ENCODE assay signal across 8 mouse cellular contexts in genomic region chr17:33817969-33818643, GRCm38 (mm10). TPM values are rescaled to one million over a fixed set of nuclear protein-coding genes. Genes with fewer than 3 reads are reported as not detected.
DNase-seq lines count a peak whose midpoint lies in the region; ATAC-seq and TF ChIP-seq lines count a peak whose summit lies in the region.

No protein-coding gene starts in this region.

- H3K4me3 ChIP-seq in heart, embryonic 10.5 days, result peak overlapping the region; percentile 65
- H3K4me3 ChIP-seq in embryonic fibroblast, embryonic 13.5 days (ENCODE audit: insufficient read depth, low read length), result no peak overlapping the region
- peak overlapping the region; percentile 66 for H3K4me3 ChIP-seq in liver, embryonic 11.5 days (ENCODE audit: low read depth, low read length)
- H3K4me3 ChIP-seq in stomach, embryonic 15.5 days (replicated peaks), result peak overlapping the region; percentile 63

- WGBS in heart, embryonic 10.5 days, result 19% methylated on average over 33 of the region's 33 CpGs
- WGBS in liver, embryonic 11.5 days, result 24% methylated on average over 33 of the region's 33 CpGs
- 20% methylated on average over 33 of the region's 33 CpGs for WGBS in stomach, embryonic 15.5 days

- H3K27me3 ChIP-seq in heart, embryonic 10.5 days (ENCODE audit: insufficient read depth, poor library complexity, severe bottlenecking), result peaks cover 30% of the 10 kb centered on the region; the same call in 1 of the 2 replicates
- no peaks in the 10 kb centered on the region for H3K27me3 ChIP-seq in liver, embryonic 11.5 days (replicated peaks; ENCODE audit: control insufficient read depth, insufficient read depth, low read length)
- H3K27me3 ChIP-seq in stomach, embryonic 15.5 days (replicated peaks), result no peaks in the 10 kb centered on the region

- TF ChIP-seq POLR2A in embryonic fibroblast, embryonic 13.5 days (IDR thresholded peaks at IDR 0.05; ENCODE audit: low read depth, low read length), result peak; percentile 16; the same call in 1 of the 2 replicates

- peak overlapping the region; percentile 97 for H3K4me2 ChIP-seq in liver, embryonic 11.5 days
- peak overlapping the region; percentile 96 for H3K4me2 ChIP-seq in stomach, embryonic 15.5 days

- no peak for TF ChIP-seq CTCF in embryonic fibroblast, embryonic 13.5 days (IDR thresholded peaks at IDR 0.05; ENCODE audit: borderline replicate concordance, insufficient read depth, low read length)

- no peak for DNase-seq in heart, embryonic 10.5 days (ENCODE audit: low spot score)
- DNase-seq in heart, adult 11 months, result no peak
- no peak for DNase-seq in liver, embryonic 11.5 days (ENCODE audit: low spot score)
- no peak for DNase-seq in layer of hippocampus, postnatal 25 days (ENCODE audit: extremely low spot score in 1 of 2, low spot score in 1 of 2)
- no peak for DNase-seq in cerebellum, postnatal 10 days

- H3K36me3 ChIP-seq in heart, embryonic 10.5 days, result peaks cover 48% of the 10 kb centered on the region
- H3K36me3 ChIP-seq in liver, embryonic 11.5 days (ENCODE audit: control insufficient read depth, insufficient read depth, low read length), result peaks cover 35% of the 10 kb centered on the region
- H3K36me3 ChIP-seq in stomach, embryonic 15.5 days, result peaks cover 35% of the 10 kb centered on the region

- peak; percentile 16 for ATAC-seq in CD4-positive, CD25-positive, alpha-beta regulatory T cell, adult 4 months
- peak; percentile 36; the same call in 1 of the 2 replicates for ATAC-seq in liver, embryonic 11.5 days (replicated peaks; ENCODE audit: low FRiP score)
- ATAC-seq in stomach, embryonic 15.5 days (ENCODE audit: insufficient read depth, low FRiP score, low read depth), result peak; percentile 20

- peaks cover 29% of the 10 kb centered on the region for H3K4me1 ChIP-seq in heart, embryonic 10.5 days
- H3K4me1 ChIP-seq in embryonic fibroblast, embryonic 13.5 days (ENCODE audit: control insufficient read depth, insufficient read depth, low read length), result peaks cover under 1% of the 10 kb centered on the region; the same call in 1 of the 2 replicates
- H3K4me1 ChIP-seq in liver, embryonic 11.5 days (replicated peaks; ENCODE audit: control insufficient read depth, insufficient read depth, low read length), result peaks cover 28% of the 10 kb centered on the region
- H3K4me1 ChIP-seq in stomach, embryonic 15.5 days, result peaks cover 22% of the 10 kb centered on the region; the same call in 1 of the 2 replicates

- H3K27ac ChIP-seq in heart, embryonic 10.5 days, result peak overlapping the region; percentile 88
- H3K27ac ChIP-seq in embryonic fibroblast, embryonic 13.5 days (ENCODE audit: insufficient read depth, low read length), result peak overlapping the region; percentile 48
- H3K27ac ChIP-seq in liver, embryonic 11.5 days (ENCODE audit: low read depth, low read length), result peak overlapping the region; percentile 76
- H3K27ac ChIP-seq in stomach, embryonic 15.5 days, result peak overlapping the region; percentile 90

- no peaks in the 10 kb centered on the region for H3K9me3 ChIP-seq in heart, embryonic 10.5 days
- H3K9me3 ChIP-seq in liver, embryonic 11.5 days (ENCODE audit: control insufficient read depth, low read length), result no peaks in the 10 kb centered on the region
- H3K9me3 ChIP-seq in stomach, embryonic 15.5 days, result no peaks in the 10 kb centered on the region

- peak overlapping the region; percentile 92 for H3K9ac ChIP-seq in liver, embryonic 11.5 days (ENCODE audit: low read depth, low read length)
- peak overlapping the region; percentile 60 for H3K9ac ChIP-seq in stomach, embryonic 15.5 days

RNA-seq across cellular contexts. Expression of gene Rps28, which starts 6.3 kb away (rescaled TPM):
- polyA plus RNA-seq in heart, embryonic 10.5 days (2016; fragmentation: Nextera tagmentation; extraction: Ambion mirVana), result 576 and 657 TPM in 2 replicates
- polyA plus RNA-seq in CD4-positive, CD25-positive, alpha-beta regulatory T cell, adult 4 months (2017; shearing (Covaris generic)), result 1,000 to 10,000 TPM; 1,453 to 2,471 TPM
- polyA plus RNA-seq in embryonic fibroblast, embryonic 13.5 days (2011; ENCODE audit: insufficient read length, low read depth, missing spikeins), result 2,068 and 2,223 TPM in 2 replicates
- 1,026 and 1,173 TPM in 2 replicates for polyA plus RNA-seq in liver, embryonic 11.5 days (2014; fragmentation: Nextera tagmentation; extraction: Ambion mirVana)
- polyA plus RNA-seq in stomach, embryonic 15.5 days (2015; fragmentation: Nextera tagmentation; extraction: Ambion mirVana), result 888 and 917 TPM in 2 replicates
- total RNA-seq in layer of hippocampus, postnatal 25 days (2021), result 100 to 1,000 TPM; 728 to 834 TPM

RNA-seq across cellular contexts. Expression of gene Ndufa7, which starts 6.3 kb away (rescaled TPM):
- 482 and 487 TPM in 2 replicates for polyA plus RNA-seq in heart, embryonic 10.5 days (2016; fragmentation: Nextera tagmentation; extraction: Ambion mirVana)
- 100 to 1,000 TPM; 377 to 404 TPM for polyA plus RNA-seq in CD4-positive, CD25-positive, alpha-beta regulatory T cell, adult 4 months (2017; shearing (Covaris generic))
- 212 and 232 TPM in 2 replicates for polyA plus RNA-seq in embryonic fibroblast, embryonic 13.5 days (2011; ENCODE audit: insufficient read length, low read depth, missing spikeins)
- 390 and 411 TPM in 2 replicates for polyA plus RNA-seq in liver, embryonic 11.5 days (2014; fragmentation: Nextera tagmentation; extraction: Ambion mirVana)
- polyA plus RNA-seq in stomach, embryonic 15.5 days (2015; fragmentation: Nextera tagmentation; extraction: Ambion mirVana), result 459 and 493 TPM in 2 replicates
- 100 to 1,000 TPM; 214 to 222 TPM for total RNA-seq in layer of hippocampus, postnatal 25 days (2021)

RNA-seq across cellular contexts. Expression of gene Kank3, which starts 7.8 kb away (rescaled TPM):
- 37.1 and 47.9 TPM in 2 replicates for polyA plus RNA-seq in heart, embryonic 10.5 days (2016; fragmentation: Nextera tagmentation; extraction: Ambion mirVana)
- 1 to 10 TPM; 6.3 to 8.9 TPM for polyA plus RNA-seq in CD4-positive, CD25-positive, alpha-beta regulatory T cell, adult 4 months (2017; shearing (Covaris generic))
- 5.6 and 6.1 TPM in 2 replicates for polyA plus RNA-seq in embryonic fibroblast, embryonic 13.5 days (2011; ENCODE audit: insufficient read length, low read depth, missing spikeins)
- polyA plus RNA-seq in liver, embryonic 11.5 days (2014; fragmentation: Nextera tagmentation; extraction: Ambion mirVana), result 21.4 and 23.4 TPM in 2 replicates
- polyA plus RNA-seq in stomach, embryonic 15.5 days (2015; fragmentation: Nextera tagmentation; extraction: Ambion mirVana), result 31.4 and 31.5 TPM in 2 replicates
- 10 to 100 TPM; 27.8 to 35.8 TPM for total RNA-seq in layer of hippocampus, postnatal 25 days (2021)

RNA-seq across cellular contexts. Expression of gene Cd320, which starts 24.8 kb away (rescaled TPM):
- 61.6 and 75.7 TPM in 2 replicates for polyA plus RNA-seq in heart, embryonic 10.5 days (2016; fragmentation: Nextera tagmentation; extraction: Ambion mirVana)
- polyA plus RNA-seq in CD4-positive, CD25-positive, alpha-beta regulatory T cell, adult 4 months (2017; shearing (Covaris generic)), result 10 to 100 TPM; 11.0 to 11.9 TPM
- polyA plus RNA-seq in embryonic fibroblast, embryonic 13.5 days (2011; ENCODE audit: insufficient read length, low read depth, missing spikeins), result 15.8 and 20.3 TPM in 2 replicates
- polyA plus RNA-seq in liver, embryonic 11.5 days (2014; fragmentation: Nextera tagmentation; extraction: Ambion mirVana), result 44.1 and 49.7 TPM in 2 replicates
- 59.1 and 62.6 TPM in 2 replicates for polyA plus RNA-seq in stomach, embryonic 15.5 days (2015; fragmentation: Nextera tagmentation; extraction: Ambion mirVana)
- 10 to 100 TPM; 23.7 to 23.8 TPM for total RNA-seq in layer of hippocampus, postnatal 25 days (2021)

RNA-seq across cellular contexts. Expression of gene Angptl4, which starts 36.5 kb away (rescaled TPM):
- 7.4 and 19.8 TPM in 2 replicates for polyA plus RNA-seq in heart, embryonic 10.5 days (2016; fragmentation: Nextera tagmentation; extraction: Ambion mirVana)
- 1 to 10 TPM; 4.4 to 6.1 TPM for polyA plus RNA-seq in CD4-positive, CD25-positive, alpha-beta regulatory T cell, adult 4 months (2017; shearing (Covaris generic))
- polyA plus RNA-seq in embryonic fibroblast, embryonic 13.5 days (2011; ENCODE audit: insufficient read length, low read depth, missing spikeins), result 9.1 and 11.7 TPM in 2 replicates
- polyA plus RNA-seq in liver, embryonic 11.5 days (2014; fragmentation: Nextera tagmentation; extraction: Ambion mirVana), result 28.1 and 31.9 TPM in 2 replicates
- polyA plus RNA-seq in stomach, embryonic 15.5 days (2015; fragmentation: Nextera tagmentation; extraction: Ambion mirVana), result 22.6 and 24.7 TPM in 2 replicates
- total RNA-seq in layer of hippocampus, postnatal 25 days (2021), result 1 to 10 TPM; 3.8 to 4.0 TPM
